Mouse (Mus musculus) stomach, postnatal 0 days (tissue): Measurements from ENCODE around the gene Slc39a7.

Experiments used
- CTCF ChIP-seq: IDR thresholded peaks from 2 replicates; pipeline ENCODE4 v1.5.1; 2016; ENCODE audit warnings: antibody characterized with exemption, low read depth, mild to moderate bottlenecking, moderate library complexity
- EP300 ChIP-seq: optimal IDR thresholded peaks from 2 replicates; pipeline ENCODE3; 2016; ENCODE audit warnings: antibody characterized with exemption

DNA sequence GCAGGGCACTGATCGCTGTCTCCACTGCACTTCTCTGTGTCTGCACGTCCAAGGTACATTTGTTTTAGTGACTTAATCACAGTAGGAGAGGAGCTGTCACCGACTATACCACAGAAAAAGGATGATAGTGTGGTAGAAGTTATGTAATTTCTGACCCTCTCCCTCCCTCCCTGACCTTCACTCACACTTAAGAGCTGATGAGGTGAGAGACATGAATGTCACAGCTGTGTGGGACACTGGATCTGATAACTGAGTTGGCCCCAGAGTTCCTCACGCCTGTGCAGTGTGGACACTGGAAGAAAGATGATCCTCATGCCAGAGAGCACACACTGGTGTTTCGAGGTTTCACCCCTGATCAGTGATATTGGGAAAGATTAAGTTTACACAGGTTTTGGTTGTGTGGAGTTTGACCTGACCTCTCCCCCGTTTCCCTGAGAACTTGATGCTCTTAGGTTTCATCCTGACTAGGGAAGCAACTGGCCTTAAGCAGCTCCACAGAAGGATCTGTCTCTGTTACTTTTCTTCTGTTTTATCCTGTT, 51.9 kb downstream of the Slc39a7 start:
- TF ChIP-seq CTCF (no peak), EP300 (no peak)
